Mouse (Mus musculus) neural tube, embryonic 14.5 days (tissue): Measurements from ENCODE around the gene Cst3. TPM values are rescaled to one million over a fixed set of nuclear protein-coding genes. Genes with fewer than 3 reads are reported as not detected.

ENCODE experiments used
- ATAC-seq: fragments of 200-750 bp; cut with Nextera tagmentation; 2 replicates; pipeline ENCODE4 v1.8.0; 2017; ENCODE audit warnings: low read depth, mild to moderate bottlenecking, moderate TSS enrichment, moderate library complexity
- H3K27ac ChIP-seq: fragments of 300-500 bp; sonication (generic); 2 replicates; pipeline ENCODE4 v1.5.1; 2014; ENCODE audit warnings: low read depth, mild to moderate bottlenecking, control low read depth, low read length, moderate library complexity, mixed read lengths
- H3K27me3 ChIP-seq: fragments of 300-500 bp; sonication (generic); 2 replicates; pipeline ENCODE4 v1.6.1; 2014; ENCODE audit warnings: low read length; ENCODE audit not compliant: control insufficient read depth, insufficient read depth
- H3K36me3 ChIP-seq: fragments of 300-500 bp; sonication (generic); 2 replicates; pipeline ENCODE4 v1.6.1; 2014; ENCODE audit warnings: low read length, mixed read lengths; ENCODE audit not compliant: control insufficient read depth, insufficient read depth
- H3K4me1 ChIP-seq: fragments of 300-500 bp; sonication (generic); 2 replicates; pipeline ENCODE4 v1.6.1; 2014; ENCODE audit warnings: low read length; ENCODE audit not compliant: control insufficient read depth, insufficient read depth
- H3K4me2 ChIP-seq: fragments of 300-500 bp; sonication (generic); 2 replicates; pipeline ENCODE4 v1.6.1; 2014; ENCODE audit warnings: mild to moderate bottlenecking, low read depth, low read length, control low read depth
- H3K4me3 ChIP-seq: fragments of 300-500 bp; sonication (generic); 2 replicates; pipeline ENCODE4 v1.5.1; 2014; ENCODE audit warnings: low read depth, low read length, control low read depth, mixed read lengths
- H3K9ac ChIP-seq: fragments of 300-500 bp; sonication (generic); replicated peaks from 2 replicates; pipeline ENCODE4 v1.6.1; 2014; ENCODE audit warnings: low read depth, mild to moderate bottlenecking, control low read depth, low read length, mixed read lengths
- H3K9me3 ChIP-seq: fragments of 300-500 bp; sonication (generic); 2 replicates; pipeline ENCODE4 v1.6.1; 2016; ENCODE audit warnings: low read length; ENCODE audit not compliant: control insufficient read depth
- WGBS: fragments of 180-500 bp; shearing (Covaris S2); extraction: QIAGEN DNeasy Blood & Tissue Kit; methylation state at CpG from one replicate; pipeline ENCODE4 v1.1.7; 2014; 5-methylcytosine and 5-hydroxymethylcytosine counted together
- polyA plus RNA-seq: library from polyadenylated mRNA; unstranded; fragments of >200 nt; fragmentation: Nextera tagmentation; extraction: Ambion mirVana; gene quantifications from 2 replicates; pipeline ENCODE4 v1.2.1, GENCODE M21; 2014

Gene Cst3
- polyA plus RNA-seq, 1 experiment from 2014 or later: 555 TPM

- no peaks in the 10 kb centered on the region for H3K36me3 ChIP-seq
- H3K9me3 ChIP-seq: no peaks in the 10 kb centered on the region
- no peak overlapping the region for H3K9ac ChIP-seq
- no peak overlapping the region for H3K4me3 ChIP-seq
- no peak overlapping the region for H3K27ac ChIP-seq
- H3K4me2 ChIP-seq: no peak overlapping the region
- no peak for ATAC-seq
- H3K4me1 ChIP-seq: no peaks in the 10 kb centered on the region
- no peaks in the 10 kb centered on the region for H3K27me3 ChIP-seq
Measured at GRCm38 (mm10) chr2:148861693-148862092, 13.8 kb downstream of the Cst3 start.

- WGBS: 88% methylated on average over 4 of the region's 4 CpGs
- Histone ChIP-seq H3K36me3 (no peaks in the 10 kb centered on the region), H3K9me3 (no peaks in the 10 kb centered on the region), H3K9ac (no peak overlapping the region), H3K4me2 (no peak overlapping the region), H3K4me1 (no peaks in the 10 kb centered on the region), H3K27ac (no peak overlapping the region), H3K27me3 (no peaks in the 10 kb centered on the region), H3K4me3 (no peak overlapping the region)
- no peak for ATAC-seq
Measured at GRCm38 (mm10) chr2:148860993-148861392, 14.5 kb downstream of the Cst3 start.

- 86% methylated on average over 4 of the region's 4 CpGs for WGBS
- H3K9ac ChIP-seq: no peak overlapping the region
- H3K4me2 ChIP-seq: no peak overlapping the region
- H3K4me3 ChIP-seq: no peak overlapping the region
- ATAC-seq: no peak
- H3K4me1 ChIP-seq: no peaks in the 10 kb centered on the region
- no peaks in the 10 kb centered on the region for H3K36me3 ChIP-seq
- no peaks in the 10 kb centered on the region for H3K9me3 ChIP-seq
- no peak overlapping the region for H3K27ac ChIP-seq
- H3K27me3 ChIP-seq: no peaks in the 10 kb centered on the region
Measured at GRCm38 (mm10) chr2:148857506-148857905, 18.0 kb downstream of the Cst3 start.

- Histone ChIP-seq H3K4me3 (no peak overlapping the region), H3K9me3 (no peaks in the 10 kb centered on the region), H3K9ac (no peak overlapping the region), H3K27ac (no peak overlapping the region), H3K4me2 (no peak overlapping the region), H3K4me1 (no peaks in the 10 kb centered on the region), H3K27me3 (no peaks in the 10 kb centered on the region), H3K36me3 (no peaks in the 10 kb centered on the region)
- 83% methylated on average over 8 of the region's 8 CpGs for WGBS
- no peak for ATAC-seq
Measured at GRCm38 (mm10) chr2:148856630-148857400, 18.7 kb downstream of the Cst3 start.

GRCm38 (mm10) chr2:148851116-148851906, 24.2 kb downstream of the Cst3 start:
- Histone ChIP-seq H3K4me1 (no peaks in the 10 kb centered on the region), H3K4me2 (no peak overlapping the region), H3K36me3 (no peaks in the 10 kb centered on the region), H3K27ac (no peak overlapping the region), H3K9me3 (no peaks in the 10 kb centered on the region), H3K4me3 (no peak overlapping the region), H3K27me3 (no peaks in the 10 kb centered on the region), H3K9ac (no peak overlapping the region)
- 44% methylated on average over 8 of the region's 8 CpGs for WGBS
- ATAC-seq: peak; percentile 79

GRCm38 (mm10) chr2:148839224-148839623, 36.3 kb downstream of the Cst3 start:
- H3K9me3 ChIP-seq: no peaks in the 10 kb centered on the region
- no peak for ATAC-seq
- no peaks in the 10 kb centered on the region for H3K27me3 ChIP-seq
- H3K4me2 ChIP-seq: no peak overlapping the region
- H3K36me3 ChIP-seq: no peaks in the 10 kb centered on the region
- no peak overlapping the region for H3K27ac ChIP-seq
- no peak overlapping the region for H3K9ac ChIP-seq
- H3K4me3 ChIP-seq: no peak overlapping the region
- 93% methylated on average over 2 of the region's 2 CpGs for whole genome bisulfite sequencing
- no peaks in the 10 kb centered on the region for H3K4me1 ChIP-seq

GRCm38 (mm10) chr2:148838075-148838777, 37.3 kb downstream of the Cst3 start:
- H3K27me3 ChIP-seq: no peaks in the 10 kb centered on the region
- no peak overlapping the region for H3K4me3 ChIP-seq
- H3K27ac ChIP-seq: no peak overlapping the region
- 88% methylated on average over 5 of the region's 5 CpGs for WGBS
- H3K36me3 ChIP-seq: no peaks in the 10 kb centered on the region
- H3K9ac ChIP-seq: no peak overlapping the region
- no peak for ATAC-seq
- no peak overlapping the region for H3K4me2 ChIP-seq
- no peaks in the 10 kb centered on the region for H3K9me3 ChIP-seq
- H3K4me1 ChIP-seq: no peaks in the 10 kb centered on the region

GRCm38 (mm10) chr2:148834912-148835311, 40.6 kb downstream of the Cst3 start, which contains the start of gene Cst9:
Gene Cst9 (plus strand): TSS chr2:148835147.
- no peaks in the 10 kb centered on the region for H3K36me3 ChIP-seq
- ATAC-seq: no peak

GRCm38 (mm10) chr2:148825986-148826385, 49.5 kb downstream of the Cst3 start:
- no peaks in the 10 kb centered on the region for H3K27me3 ChIP-seq
- H3K4me1 ChIP-seq: no peaks in the 10 kb centered on the region
- H3K9me3 ChIP-seq: no peaks in the 10 kb centered on the region
- no peak overlapping the region for H3K4me2 ChIP-seq
- H3K4me3 ChIP-seq: no peak overlapping the region
- no peak for ATAC-seq
- H3K36me3 ChIP-seq: no peaks in the 10 kb centered on the region
- H3K9ac ChIP-seq: no peak overlapping the region
- no peak overlapping the region for H3K27ac ChIP-seq
- WGBS: 71% methylated on average over 1 of the region's 1 CpGs

More at GRCm38 (mm10) chr2:148834912-148835311, 40.6 kb downstream of the Cst3 start, which contains the start of gene Cst9:
- H3K27me3 ChIP-seq: no peaks in the 10 kb centered on the region
- H3K9me3 ChIP-seq: no peaks in the 10 kb centered on the region
- no peak within 1 kb of the TSS for H3K27ac ChIP-seq
- no peak within 1 kb of the TSS for H3K9ac ChIP-seq
- no peak within 1 kb of the TSS for H3K4me2 ChIP-seq
- WGBS: 75% methylated on average over 4 of the region's 4 CpGs
- H3K4me1 ChIP-seq: no peaks in the 10 kb centered on the region
- H3K4me3 ChIP-seq: no peak within 1 kb of the TSS
